Mouse (Mus musculus) kidney, embryonic 14.5 days (tissue): Measurements from ENCODE around the gene Glb1. TPM values are rescaled to one million over a fixed set of nuclear protein-coding genes. Genes with fewer than 3 reads are reported as not detected.

Source experiments
- ATAC-seq: fragments of 200-750 bp; cut with Nextera tagmentation; 2 replicates; pipeline ENCODE4 v1.8.0; 2017; ENCODE audit warnings: moderate number of reproducible peaks, mild to moderate bottlenecking, moderate TSS enrichment, moderate library complexity; ENCODE audit not compliant: low FRiP score, low TSS enrichment
- H3K27ac ChIP-seq: fragments of 300-500 bp; sonication (generic); 2 replicates; pipeline ENCODE4 v1.5.1; 2014; ENCODE audit warnings: low read depth, mild to moderate bottlenecking, low read length, moderate library complexity, mixed read lengths
- H3K27me3 ChIP-seq: fragments of 300-500 bp; sonication (generic); 2 replicates; pipeline ENCODE4 v1.6.1; 2014; ENCODE audit warnings: mild to moderate bottlenecking, low read length; ENCODE audit not compliant: control insufficient read depth, insufficient read depth
- H3K36me3 ChIP-seq: fragments of 300-500 bp; sonication (generic); 2 replicates; pipeline ENCODE4 v1.6.1; 2014; ENCODE audit warnings: low read length, mixed read lengths; ENCODE audit not compliant: control insufficient read depth, insufficient read depth
- H3K4me1 ChIP-seq: fragments of 300-500 bp; sonication (generic); 2 replicates; pipeline ENCODE4 v1.6.1; 2014; ENCODE audit warnings: low read length, mixed read lengths; ENCODE audit not compliant: control insufficient read depth, insufficient read depth
- H3K4me2 ChIP-seq: fragments of 300-500 bp; sonication (generic); replicated peaks from 2 replicates; pipeline ENCODE4 v1.6.1; 2014; ENCODE audit warnings: low read depth, mild to moderate bottlenecking, low read length
- H3K4me3 ChIP-seq: fragments of 300-500 bp; sonication (generic); 2 replicates; pipeline ENCODE4 v1.5.1; 2014; ENCODE audit warnings: mild to moderate bottlenecking, low read length
- H3K9ac ChIP-seq: fragments of 300-500 bp; sonication (generic); 2 replicates; pipeline ENCODE4 v1.6.1; 2014; ENCODE audit warnings: low read depth, mild to moderate bottlenecking, low read length, moderate library complexity
- H3K9me3 ChIP-seq: fragments of 300-500 bp; sonication (generic); 2 replicates; pipeline ENCODE4 v1.6.1; 2016; ENCODE audit warnings: low read length; ENCODE audit not compliant: control insufficient read depth
- WGBS: fragments of 180-500 bp; shearing (Covaris S2); extraction: QIAGEN DNeasy Blood & Tissue Kit; methylation state at CpG from one replicate; pipeline ENCODE4 v1.1.7; 2014; 5-methylcytosine and 5-hydroxymethylcytosine counted together
- polyA plus RNA-seq: library from polyadenylated mRNA; unstranded; fragments of >200 nt; fragmentation: Nextera tagmentation; extraction: Ambion mirVana; gene quantifications from 2 replicates; pipeline ENCODE4 v1.2.1, GENCODE M21; 2014

Gene Glb1
- polyA plus RNA-seq, 1 experiment from 2014 or later = 49.6 TPM

DNA sequence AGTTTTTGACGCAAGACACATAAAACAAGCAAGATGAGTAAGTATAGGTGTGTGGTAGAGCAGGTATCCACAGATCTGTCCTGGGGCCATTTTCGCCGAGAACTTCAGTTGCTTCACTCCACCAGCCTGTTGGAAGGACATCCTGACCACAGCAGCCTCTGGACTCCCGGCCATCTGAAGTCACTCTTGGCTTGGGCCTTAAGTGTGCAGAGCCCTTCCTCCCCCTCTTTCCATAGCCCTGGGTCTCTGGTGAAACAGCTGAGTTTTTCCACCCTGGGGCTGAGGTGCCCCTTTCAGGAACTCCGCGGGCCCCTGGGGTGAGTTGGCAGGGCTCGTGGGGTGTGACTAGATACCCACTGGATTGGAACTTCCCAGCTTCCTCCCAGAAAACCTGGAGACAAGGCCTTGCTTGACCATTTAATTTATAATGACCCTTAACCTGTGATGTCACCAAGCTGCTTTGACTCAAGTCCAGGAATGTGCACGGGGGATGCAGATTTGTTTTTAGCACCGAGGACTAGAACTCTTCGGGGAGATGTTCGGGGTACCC, 9.5 kb downstream of the Glb1 start:
- Histone ChIP-seq H3K9me3 (peaks cover 4% of the 10 kb centered on the region; the same call in 1 of the 2 replicates), H3K36me3 (peaks cover 36% of the 10 kb centered on the region), H3K4me1 (no peaks in the 10 kb centered on the region), H3K27me3 (no peaks in the 10 kb centered on the region), H3K27ac (no peak overlapping the region), H3K4me3 (no peak overlapping the region), H3K4me2 (no peak overlapping the region), H3K9ac (no peak overlapping the region)
- ATAC-seq = peak; percentile 40; the same call in 1 of the 2 replicates
- 67% methylated on average over 11 of the region's 11 CpGs for WGBS

DNA sequence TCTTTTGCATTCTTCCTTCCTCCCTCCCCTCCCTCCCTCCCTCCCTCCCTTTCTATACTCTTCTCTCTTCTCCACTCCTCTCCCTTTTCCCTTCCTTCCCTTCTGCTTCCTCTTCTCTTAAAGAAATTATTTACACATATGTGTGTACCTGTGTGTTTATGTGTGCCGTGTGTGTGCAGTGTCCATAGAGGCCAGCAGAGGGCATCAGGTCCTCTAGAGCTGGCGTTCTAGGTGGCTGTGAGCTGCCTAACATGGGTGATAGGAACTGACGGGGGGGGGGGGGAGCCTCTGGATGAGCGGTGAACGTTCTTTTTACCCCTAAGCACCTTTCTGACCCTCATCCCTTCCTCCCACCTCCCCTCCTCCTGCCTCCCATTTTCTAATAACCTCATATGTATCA, 10.4 kb downstream of the Glb1 start:
- peaks cover 27% of the 10 kb centered on the region for H3K36me3 ChIP-seq
- no peaks in the 10 kb centered on the region for H3K27me3 ChIP-seq
- H3K9ac ChIP-seq = no peak overlapping the region
- ATAC-seq = no peak
- H3K9me3 ChIP-seq = peaks cover 4% of the 10 kb centered on the region; the same call in 1 of the 2 replicates
- H3K4me3 ChIP-seq = no peak overlapping the region
- no peak overlapping the region for H3K27ac ChIP-seq
- H3K4me1 ChIP-seq = no peaks in the 10 kb centered on the region
- no peak overlapping the region for H3K4me2 ChIP-seq
- WGBS = 92% methylated on average over 5 of the region's 5 CpGs

DNA sequence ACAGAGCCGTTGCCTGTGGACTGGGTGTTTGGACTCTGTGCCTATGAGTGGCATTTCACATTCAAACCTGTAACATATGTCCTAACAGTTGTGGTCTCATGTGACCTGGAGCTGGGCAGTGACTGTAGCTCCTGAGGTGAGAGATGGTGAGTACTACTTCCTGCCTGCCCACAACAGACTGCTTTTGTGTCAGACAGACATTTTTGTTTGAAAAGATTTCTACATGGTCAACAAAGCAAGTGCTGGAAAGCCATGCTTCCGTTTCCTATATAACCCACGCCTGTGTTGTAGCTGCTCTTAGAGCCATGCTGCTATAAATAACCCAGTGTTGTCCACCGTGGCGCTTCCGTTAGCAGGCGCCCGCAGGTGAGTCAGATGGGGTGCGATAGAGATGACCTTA, 11.5 kb downstream of the Glb1 start:
- Histone ChIP-seq H3K4me2 (no peak overlapping the region), H3K9ac (no peak overlapping the region), H3K4me3 (no peak overlapping the region), H3K27ac (no peak overlapping the region), H3K9me3 (peaks cover 4% of the 10 kb centered on the region; the same call in 1 of the 2 replicates), H3K4me1 (no peaks in the 10 kb centered on the region), H3K36me3 (peaks cover 20% of the 10 kb centered on the region), H3K27me3 (no peaks in the 10 kb centered on the region)
- no peak for ATAC-seq
- WGBS = 88% methylated on average over 9 of the region's 9 CpGs

DNA sequence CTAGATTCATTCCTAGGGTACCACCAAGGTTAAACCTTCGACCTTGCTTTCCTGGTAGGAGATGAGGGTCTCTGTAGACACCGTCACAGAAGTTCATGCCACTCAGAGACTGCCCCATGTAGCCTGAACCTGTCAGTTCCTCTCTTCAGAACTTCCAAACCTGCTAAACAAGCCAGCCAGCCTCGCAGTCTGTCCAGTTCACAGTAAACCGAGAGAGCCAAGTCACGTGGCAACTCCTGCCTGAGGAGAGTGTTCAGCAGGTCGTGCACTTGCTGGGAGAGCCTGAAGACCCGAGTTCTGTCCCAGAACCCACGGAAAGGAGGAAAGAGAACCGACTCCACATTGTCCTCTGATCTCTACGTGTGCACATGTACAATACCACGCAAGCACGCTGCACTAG, 13.0 kb downstream of the Glb1 start:
- Histone ChIP-seq H3K27ac (no peak overlapping the region), H3K4me2 (no peak overlapping the region), H3K9ac (no peak overlapping the region), H3K27me3 (no peaks in the 10 kb centered on the region), H3K36me3 (peaks cover 15% of the 10 kb centered on the region), H3K9me3 (peaks cover 4% of the 10 kb centered on the region; the same call in 1 of the 2 replicates), H3K4me1 (no peaks in the 10 kb centered on the region), H3K4me3 (no peak overlapping the region)
- 86% methylated on average over 12 of the region's 12 CpGs for WGBS
- no peak for ATAC-seq

DNA sequence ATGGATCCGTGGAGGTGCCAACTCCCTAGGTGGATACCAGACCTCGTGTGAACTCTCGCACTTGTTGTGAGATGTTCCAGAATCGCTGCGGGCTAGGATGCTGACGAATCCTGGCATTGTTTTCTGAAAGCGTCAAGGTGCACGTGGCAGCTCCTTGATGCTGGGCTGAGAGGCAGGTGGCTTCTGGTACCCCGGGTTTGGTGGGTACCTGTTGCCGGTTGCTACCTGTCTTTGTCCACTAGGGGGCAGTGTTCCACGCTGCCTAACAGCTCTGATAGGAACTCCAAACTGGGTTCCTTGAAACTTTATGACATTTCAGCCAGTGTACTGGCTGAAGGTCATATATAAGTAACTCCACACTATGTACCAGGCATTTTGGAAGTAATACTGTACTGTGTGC, 14.8 kb downstream of the Glb1 start:
- ATAC-seq = peak; percentile 29; the same call in 1 of the 2 replicates

DNA sequence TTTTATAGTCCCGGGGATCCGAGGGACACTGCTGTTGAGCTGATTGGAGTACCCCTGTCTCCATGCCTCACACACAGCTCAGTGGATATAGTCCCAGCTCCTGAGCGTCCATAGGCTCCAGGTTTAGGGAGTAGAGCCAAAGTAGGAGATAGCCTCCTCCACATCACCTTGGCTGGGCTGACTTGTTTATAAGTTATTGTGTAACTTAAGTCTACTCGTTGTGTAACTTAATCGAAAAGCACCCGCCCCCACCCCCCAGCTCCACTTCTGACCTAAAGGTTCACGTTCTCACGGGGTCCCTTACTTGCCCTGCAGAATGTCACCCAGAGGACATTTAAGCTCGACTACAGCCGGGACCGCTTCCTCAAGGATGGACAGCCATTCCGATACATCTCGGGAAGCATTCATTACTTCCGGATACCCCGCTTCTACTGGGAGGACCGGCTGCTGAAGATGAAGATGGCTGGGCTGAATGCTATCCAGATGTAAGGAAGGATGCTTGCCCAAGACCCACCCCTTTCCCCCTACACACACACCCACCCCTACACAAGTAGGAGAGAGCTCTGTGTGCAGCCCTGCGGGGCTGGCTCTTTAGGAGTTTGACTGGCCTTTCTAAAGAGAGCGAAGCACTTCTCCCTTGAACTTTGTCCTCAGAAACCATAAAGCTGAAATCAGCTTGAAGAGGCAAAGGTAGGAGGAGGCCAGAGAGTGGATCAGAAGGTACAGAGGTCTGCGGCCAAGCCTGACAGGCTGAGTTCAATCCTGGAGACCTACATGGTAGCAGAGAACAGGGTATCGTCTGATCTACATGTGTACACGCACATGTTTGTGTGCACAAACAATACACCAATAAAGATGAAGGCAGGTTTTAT, 16.0 kb downstream of the Glb1 start:
- Histone ChIP-seq H3K9ac (no peak overlapping the region), H3K4me3 (no peak overlapping the region), H3K27ac (peak overlapping the region; percentile 12; the same call in 1 of the 2 replicates), H3K27me3 (no peaks in the 10 kb centered on the region), H3K4me1 (no peaks in the 10 kb centered on the region), H3K4me2 (no peak overlapping the region), H3K36me3 (no peaks in the 10 kb centered on the region; the same call in 1 of the 2 replicates), H3K9me3 (peaks cover 1% of the 10 kb centered on the region; the same call in 1 of the 2 replicates)
- no peak for ATAC-seq
- 82% methylated on average over 21 of the region's 21 CpGs for WGBS

More for the DNA sequence above, 14.8 kb downstream of the Glb1 start:
- no peak overlapping the region for H3K4me3 ChIP-seq
- peaks cover 4% of the 10 kb centered on the region; the same call in 1 of the 2 replicates for H3K9me3 ChIP-seq
- H3K27me3 ChIP-seq = no peaks in the 10 kb centered on the region
- no peak overlapping the region for H3K9ac ChIP-seq
- H3K4me2 ChIP-seq = no peak overlapping the region
- 29% methylated on average over 11 of the region's 11 CpGs for WGBS
- no peak overlapping the region for H3K27ac ChIP-seq
- H3K36me3 ChIP-seq = peaks cover under 1% of the 10 kb centered on the region; the same call in 1 of the 2 replicates
- no peaks in the 10 kb centered on the region for H3K4me1 ChIP-seq

DNA sequence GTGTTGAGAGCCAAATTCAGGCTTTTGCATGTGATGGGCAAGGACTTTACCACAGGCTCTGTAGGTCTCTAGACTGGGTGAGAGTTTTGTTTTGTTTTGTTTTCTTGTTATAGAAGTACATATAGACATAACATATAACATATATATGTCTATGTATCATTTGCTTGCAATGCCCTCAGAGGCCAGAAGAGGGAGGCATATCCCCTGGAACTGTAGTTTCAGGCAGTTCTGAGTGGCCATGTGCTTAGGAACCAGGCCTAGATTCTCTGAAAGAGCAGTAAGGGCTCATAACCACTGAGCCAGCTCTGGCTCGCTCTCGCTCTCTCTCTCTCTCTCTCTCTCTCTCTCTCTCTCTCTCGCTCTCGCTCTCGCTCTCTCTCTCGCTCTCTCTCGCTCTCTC, 17.3 kb downstream of the Glb1 start:
- no peak for ATAC-seq
- Histone ChIP-seq H3K9ac (no peak overlapping the region), H3K36me3 (peaks cover under 1% of the 10 kb centered on the region; the same call in 1 of the 2 replicates), H3K4me2 (no peak overlapping the region), H3K9me3 (no peaks in the 10 kb centered on the region), H3K27ac (no peak overlapping the region), H3K4me1 (no peaks in the 10 kb centered on the region), H3K4me3 (no peak overlapping the region), H3K27me3 (no peaks in the 10 kb centered on the region)
- WGBS = 95% methylated on average over 7 of the region's 7 CpGs

DNA sequence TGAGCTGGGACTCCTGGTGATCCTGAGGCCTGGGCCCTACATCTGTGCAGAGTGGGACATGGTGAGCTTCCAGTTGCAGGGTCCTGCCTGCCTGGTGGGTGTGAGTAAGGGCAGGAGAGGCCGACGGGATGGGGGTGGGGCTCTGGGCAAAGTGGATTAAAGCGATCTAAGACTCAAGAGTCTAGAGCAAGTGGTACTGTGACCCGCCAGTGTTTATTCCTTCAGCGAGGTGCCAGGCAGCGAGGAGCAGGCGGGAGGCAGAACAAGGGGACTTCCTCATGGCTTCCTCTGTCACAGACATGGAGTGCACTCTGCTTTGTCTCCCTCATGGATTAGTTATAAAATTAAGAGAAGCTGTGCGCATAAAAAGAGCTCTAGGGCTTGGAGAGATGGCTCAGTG, 19.6 kb downstream of the Glb1 start:
- Histone ChIP-seq H3K27ac (no peak overlapping the region), H3K27me3 (no peaks in the 10 kb centered on the region), H3K4me1 (no peaks in the 10 kb centered on the region), H3K9ac (no peak overlapping the region), H3K36me3 (peaks cover 4% of the 10 kb centered on the region; the same call in 1 of the 2 replicates), H3K4me3 (no peak overlapping the region), H3K4me2 (no peak overlapping the region), H3K9me3 (peaks cover under 1% of the 10 kb centered on the region; the same call in 1 of the 2 replicates)
- WGBS = 83% methylated on average over 8 of the region's 8 CpGs
- no peak for ATAC-seq

DNA sequence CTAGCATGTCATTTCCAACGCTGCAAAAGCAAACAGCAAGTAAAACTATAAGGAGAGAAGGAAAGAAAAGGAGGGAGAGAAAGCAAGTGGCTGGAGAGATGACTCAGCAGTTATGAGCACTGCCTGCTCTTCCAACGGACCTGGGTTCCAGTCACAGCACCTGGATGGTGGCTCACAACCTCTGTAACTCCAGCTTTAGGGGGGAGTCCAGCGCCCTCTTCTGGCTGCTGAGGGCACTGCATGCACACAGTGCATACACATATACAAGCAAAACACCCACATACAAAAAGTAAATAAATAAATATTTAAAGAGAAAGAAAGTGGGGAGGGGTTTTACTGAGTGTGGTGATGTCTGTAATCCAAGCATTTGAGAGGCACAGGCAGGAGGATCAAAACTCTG, 20.2 kb downstream of the Glb1 start:
- Histone ChIP-seq H3K27ac (no peak overlapping the region), H3K9me3 (peaks cover 4% of the 10 kb centered on the region; the same call in 1 of the 2 replicates), H3K4me1 (no peaks in the 10 kb centered on the region), H3K4me3 (no peak overlapping the region), H3K27me3 (no peaks in the 10 kb centered on the region), H3K36me3 (peaks cover 9% of the 10 kb centered on the region; the same call in 1 of the 2 replicates), H3K4me2 (no peak overlapping the region), H3K9ac (no peak overlapping the region)
- WGBS = 72% methylated on average over 3 of the region's 3 CpGs
- ATAC-seq = no peak
